Mouse (Mus musculus) frontal cortex, postnatal 25 days (tissue): ENCODE results near the gene Tmed8.
"Not testable (repeated sequence)": the region's sequence is repeated elsewhere in the genome, so short reads cannot be mapped to it uniquely, and the experiment has no call there.

Experiments
- DNase-seq, 2 experiments: peaks; one replicate each; pipeline ENCODE4 v3.0.0; 2022; ENCODE audit warnings: low spot score in 2 of 2

Tmed8 gene

GRCm38 (mm10) chr12:87199973-87200586, at the start of gene Tmed8:
Gene Tmed8, minus strand, starts transcription at chr12:87200454.
- peak; percentile 47 to 52 for DNase-seq

- no peak for DNase-seq
Measured at GRCm38 (mm10) chr12:87238632-87239031, 38.4 kb upstream of the Tmed8 start, which contains the start of gene Noxred1. Gene Noxred1, minus strand, starts transcription at chr12:87238732.

- DNase-seq, result no peak
Measured at GRCm38 (mm10) chr12:87236882-87237483, 36.7 kb upstream of the Tmed8 start.

GRCm38 (mm10) chr12:87230379-87230895, 30.2 kb upstream of the Tmed8 start:
- no peak for DNase-seq

- no peak for DNase-seq
Measured at GRCm38 (mm10) chr12:87229633-87230032, 29.4 kb upstream of the Tmed8 start.

GRCm38 (mm10) chr12:87226801-87227200, 26.5 kb upstream of the Tmed8 start:
- DNase-seq, result no peak

- DNase-seq, result no peak
Measured at GRCm38 (mm10) chr12:87224950-87225349, 24.7 kb upstream of the Tmed8 start.

GRCm38 (mm10) chr12:87219362-87219761, 19.1 kb upstream of the Tmed8 start:
- DNase-seq, result no peak

GRCm38 (mm10) chr12:87217596-87217995, 17.3 kb upstream of the Tmed8 start:
- no peak for DNase-seq

- DNase-seq, result no peak
Measured at GRCm38 (mm10) chr12:87216053-87216452, 15.8 kb upstream of the Tmed8 start.

GRCm38 (mm10) chr12:87212844-87213606, 12.8 kb upstream of the Tmed8 start:
- DNase-seq, result no peak

GRCm38 (mm10) chr12:87205789-87206188, 5.5 kb upstream of the Tmed8 start:
- not testable (repeated sequence) for DNase-seq

- no peak for DNase-seq
Measured at GRCm38 (mm10) chr12:87201694-87202093, 1.4 kb upstream of the Tmed8 start.

GRCm38 (mm10) chr12:87199206-87199972, 865 bp downstream of the Tmed8 start, which contains the start of gene Samd15:
Gene Samd15, plus strand, starts transcription at chr12:87199723.
- peak in 1 of 2 experiments; percentile 18 for DNase-seq

GRCm38 (mm10) chr12:87198792-87199191, 1.5 kb downstream of the Tmed8 start:
- no peak for DNase-seq

GRCm38 (mm10) chr12:87196310-87196709, 3.9 kb downstream of the Tmed8 start:
- no peak for DNase-seq

GRCm38 (mm10) chr12:87195069-87195468, 5.2 kb downstream of the Tmed8 start:
- no peak for DNase-seq

- no peak for DNase-seq
Measured at GRCm38 (mm10) chr12:87193008-87193407, 7.2 kb downstream of the Tmed8 start.

- no peak for DNase-seq
Measured at GRCm38 (mm10) chr12:87177631-87178030, 22.6 kb downstream of the Tmed8 start.

GRCm38 (mm10) chr12:87175194-87175946, 24.9 kb downstream of the Tmed8 start:
- no peak for DNase-seq

GRCm38 (mm10) chr12:87160815-87161214, 39.4 kb downstream of the Tmed8 start:
- DNase-seq, result no peak
